Mouse (Mus musculus): ENCODE measurements around the gene Tceanc.

Tceanc gene

GRCm38 (mm10) chrX:166495052-166495451 lies 23.3 kb downstream of the Tceanc start:
- DNase-seq (ENCODE audit: low read depth), result no peak

GRCm38 (mm10) chrX:166479365-166479983 lies 38.9 kb downstream of the Tceanc start, which contains the start of gene Rab9:
Rab9 (minus strand) TSS chrX:166479867.
- DNase-seq (ENCODE audit: low read depth), result peak; percentile 93

- DNase-seq (ENCODE audit: low read depth), result peak; percentile 52
Measured at GRCm38 (mm10) chrX:166478631-166479364, 39.6 kb downstream of the Tceanc start.

- no peak for DNase-seq (ENCODE audit: low read depth)
Measured at GRCm38 (mm10) chrX:166477393-166477792, 41.0 kb downstream of the Tceanc start.

- DNase-seq (ENCODE audit: low read depth), result no peak
Measured at GRCm38 (mm10) chrX:166472612-166473011, 45.8 kb downstream of the Tceanc start.

GRCm38 (mm10) chrX:166468321-166468720 lies 50.0 kb downstream of the Tceanc start:
- DNase-seq (ENCODE audit: low read depth), result no peak

GRCm38 (mm10) chrX:166455525-166455924 lies 62.8 kb downstream of the Tceanc start:
- no peak for DNase-seq (ENCODE audit: low read depth)

- no peak for DNase-seq (ENCODE audit: low read depth)
Measured at GRCm38 (mm10) chrX:166454331-166454730, 64.0 kb downstream of the Tceanc start.

GRCm38 (mm10) chrX:166453532-166453931 lies 64.8 kb downstream of the Tceanc start:
- peak; percentile 39 for DNase-seq (ENCODE audit: low read depth)
